Mouse (Mus musculus) right cerebral cortex, adult 18-20 months (tissue): Measurements from ENCODE around the gene Wipf2.
"Not testable (repeated sequence)": the region's sequence is repeated elsewhere in the genome, so short reads cannot be mapped to it uniquely, and the experiment has no call there.

Experiments used
- DNase-seq: peaks from one replicate; pipeline ENCODE4 v3.0.0; 2022; ENCODE audit warnings: mixed read lengths

Wipf2 gene

GRCm38 (mm10) chr11:98863028-98863750 lies at the start of gene Wipf2:
Wipf2 (plus strand) TSS chr11:98863638.
- DNase-seq = peak; percentile 96

GRCm38 (mm10) chr11:98816706-98817239 lies 46.7 kb upstream of the Wipf2 start:
- no peak for DNase-seq

- DNase-seq = no peak
These were observed 42.5 kb upstream of the Wipf2 start for GRCm38 (mm10) chr11:98820968-98821367.

GRCm38 (mm10) chr11:98826071-98826470 lies 37.4 kb upstream of the Wipf2 start:
- not testable (repeated sequence) for DNase-seq

GRCm38 (mm10) chr11:98827877-98828276 lies 35.6 kb upstream of the Wipf2 start:
- no peak for DNase-seq

GRCm38 (mm10) chr11:98829091-98829775 lies 34.2 kb upstream of the Wipf2 start:
- DNase-seq = no peak

- no peak for DNase-seq
These were observed 33.6 kb upstream of the Wipf2 start for GRCm38 (mm10) chr11:98829875-98830274.

- DNase-seq = no peak
These were observed 28.1 kb upstream of the Wipf2 start for GRCm38 (mm10) chr11:98835296-98835695.

- no peak for DNase-seq
These were observed 27.7 kb upstream of the Wipf2 start for GRCm38 (mm10) chr11:98835725-98836124.

- no peak for DNase-seq
These were observed 27.3 kb upstream of the Wipf2 start for GRCm38 (mm10) chr11:98836128-98836527.

- DNase-seq = peak; percentile 89
These were observed 26.7 kb upstream of the Wipf2 start, which contains the start of gene Rapgefl1 for GRCm38 (mm10) chr11:98836651-98837141. Rapgefl1 (plus strand) TSS chr11:98836785.

- DNase-seq = no peak
These were observed 26.2 kb upstream of the Wipf2 start for GRCm38 (mm10) chr11:98837231-98837704.

GRCm38 (mm10) chr11:98837917-98838316 lies 25.5 kb upstream of the Wipf2 start:
- DNase-seq = no peak

- DNase-seq = peak; percentile 86
These were observed 24.9 kb upstream of the Wipf2 start for GRCm38 (mm10) chr11:98838512-98838911.

- no peak for DNase-seq
These were observed 24.0 kb upstream of the Wipf2 start for GRCm38 (mm10) chr11:98839402-98839801.

GRCm38 (mm10) chr11:98839897-98840296 lies 23.5 kb upstream of the Wipf2 start:
- no peak for DNase-seq

- no peak for DNase-seq
These were observed 17.4 kb upstream of the Wipf2 start for GRCm38 (mm10) chr11:98846016-98846415.

- DNase-seq = no peak
These were observed 16.4 kb upstream of the Wipf2 start for GRCm38 (mm10) chr11:98846865-98847604.

GRCm38 (mm10) chr11:98849196-98849894 lies 14.1 kb upstream of the Wipf2 start:
- DNase-seq = no peak

GRCm38 (mm10) chr11:98850100-98851093 lies 13.0 kb upstream of the Wipf2 start:
- DNase-seq = no peak

GRCm38 (mm10) chr11:98854116-98854515 lies 9.3 kb upstream of the Wipf2 start:
- DNase-seq = no peak
